Mouse (Mus musculus) kidney, adult 2 months (tissue): ENCODE measurements around the gene Spns2. TPM values are rescaled to one million over a fixed set of nuclear protein-coding genes. Genes with fewer than 3 reads are reported as not detected.

Experiments
- DNase-seq: peaks from one replicate; pipeline ENCODE4 v3.0.0; 2021
- H3K27ac ChIP-seq: fragments of 200-500 bp; 2 replicates; pipeline ENCODE4 v1.5.1; 2012; ENCODE audit warnings: low read depth, low read length, control low read depth, inconsistent platforms; ENCODE audit not compliant: insufficient read depth
- H3K27me3 ChIP-seq: fragments of 200-500 bp; replicated peaks from 2 replicates; pipeline ENCODE4 v1.6.1; 2012; ENCODE audit warnings: mild to moderate bottlenecking, moderate library complexity, low read length, inconsistent platforms; ENCODE audit not compliant: control insufficient read depth, insufficient read depth
- H3K36me3 ChIP-seq: fragments of 200-500 bp; 2 replicates; pipeline ENCODE4 v1.6.1; 2012; ENCODE audit warnings: mild to moderate bottlenecking, moderate library complexity, low read length, inconsistent platforms; ENCODE audit not compliant: control insufficient read depth, insufficient read depth
- H3K4me1 ChIP-seq: fragments of 200-500 bp; 2 replicates; pipeline ENCODE4 v1.6.1; 2011; ENCODE audit warnings: low read length; ENCODE audit not compliant: control insufficient read depth, insufficient read depth
- H3K4me3 ChIP-seq: fragments of 200-500 bp; 2 replicates; pipeline ENCODE4 v1.5.1; 2011; ENCODE audit warnings: mild to moderate bottlenecking, low read depth, low read length, control low read depth; ENCODE audit not compliant: insufficient read depth
- CTCF ChIP-seq: fragments of 200-500 bp; conservative IDR thresholded peaks from 2 replicates; pipeline ENCODE4 v1.5.1; 2011; ENCODE audit warnings: low read depth, mild to moderate bottlenecking, control low read depth, low read length, moderate library complexity, mixed read lengths; ENCODE audit not compliant: insufficient read depth, insufficient read length
- POLR2A ChIP-seq: fragments of 200-500 bp; IDR thresholded peaks from one replicate; pipeline ENCODE4 v1.6.1; 2011; ENCODE audit warnings: low read depth, low read length, control low read depth
- WGBS: fragments of 180-500 bp; shearing (Covaris S2); methylation state at CpG from one replicate; pipeline ENCODE4 v1.1.7; 2018; 5-methylcytosine and 5-hydroxymethylcytosine counted together
- polyA plus RNA-seq: library from polyadenylated mRNA; depleted of rRNA; stranded (reverse); fragments of >200 nt; gene quantifications from 2 replicates; pipeline ENCODE4 v1.2.3, GENCODE M21; 2012

The Spns2 gene
- polyA plus RNA-seq, 1 experiment: 102 TPM

DNA sequence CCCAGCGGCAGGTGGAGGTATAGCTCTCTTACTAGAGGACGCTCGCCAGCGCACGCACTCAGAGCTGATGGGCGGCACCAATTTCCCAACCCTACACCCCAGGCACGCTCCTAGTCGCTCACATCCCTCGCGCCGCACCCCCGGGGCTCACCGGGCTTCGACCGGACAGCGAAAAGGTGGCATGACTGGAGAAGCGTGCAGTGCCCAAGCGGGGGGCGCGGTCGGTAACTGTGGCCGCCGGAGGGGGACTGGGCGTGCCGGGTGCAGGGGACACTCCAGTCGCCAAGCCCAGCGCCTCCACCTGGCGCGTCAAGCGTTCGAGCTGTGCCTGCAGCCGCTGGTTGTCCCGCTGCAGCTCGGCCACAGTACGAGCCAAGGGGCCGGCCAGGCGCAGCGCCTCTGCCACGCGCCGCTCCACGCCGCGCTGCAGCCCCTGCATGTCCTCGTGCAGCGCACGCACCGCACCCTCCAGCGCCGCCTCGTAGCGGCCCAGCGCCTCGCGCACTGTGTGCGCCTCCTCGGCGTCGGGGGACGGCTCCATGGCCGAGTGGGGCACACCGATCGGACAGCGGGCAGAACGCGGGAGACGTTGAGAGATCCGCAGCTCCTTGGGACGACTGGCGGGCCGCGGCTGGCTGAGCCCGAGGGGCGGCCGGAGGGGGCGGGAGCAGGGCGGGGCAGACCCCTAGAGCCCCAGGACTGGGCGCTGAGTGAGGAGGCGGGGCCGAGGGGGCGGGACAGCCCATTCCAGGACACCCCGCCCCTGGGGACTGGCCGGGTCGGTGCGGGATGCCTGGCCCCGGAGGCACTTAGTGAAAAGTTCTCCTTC lies 78.4 kb downstream of the Spns2 start, which contains the start of gene Smtnl2:
TSS of gene Smtnl2 (minus strand) at position 621 of the 829 bp plus-strand sequence.
- Histone ChIP-seq H3K4me1 (peaks cover 11% of the 10 kb centered on the region; the same call in 1 of the 2 replicates), H3K27me3 (no peaks in the 10 kb centered on the region), H3K4me3 (peak within 1 kb of the TSS; percentile 93), H3K36me3 (no peaks in the 10 kb centered on the region), H3K27ac (peak within 1 kb of the TSS; percentile 98)
- under 1% methylated on average over 84 of the region's 86 CpGs for WGBS
- TF ChIP-seq CTCF (peak; percentile 50), POLR2A (peak; percentile 30)
- DNase-seq: peak; percentile 95

GRCm38 (mm10) chr11:72410521-72411092 lies 79.1 kb downstream of the Spns2 start:
- WGBS: 5% methylated on average over 25 of the region's 25 CpGs
- peak; percentile 96 for DNase-seq
- Histone ChIP-seq H3K27ac (peak overlapping the region; percentile 98), H3K36me3 (no peaks in the 10 kb centered on the region), H3K27me3 (no peaks in the 10 kb centered on the region), H3K4me3 (peak overlapping the region; percentile 93), H3K4me1 (peaks cover 17% of the 10 kb centered on the region; the same call in 1 of the 2 replicates)
- TF ChIP-seq CTCF: no peak
- TF ChIP-seq POLR2A: no peak

DNA sequence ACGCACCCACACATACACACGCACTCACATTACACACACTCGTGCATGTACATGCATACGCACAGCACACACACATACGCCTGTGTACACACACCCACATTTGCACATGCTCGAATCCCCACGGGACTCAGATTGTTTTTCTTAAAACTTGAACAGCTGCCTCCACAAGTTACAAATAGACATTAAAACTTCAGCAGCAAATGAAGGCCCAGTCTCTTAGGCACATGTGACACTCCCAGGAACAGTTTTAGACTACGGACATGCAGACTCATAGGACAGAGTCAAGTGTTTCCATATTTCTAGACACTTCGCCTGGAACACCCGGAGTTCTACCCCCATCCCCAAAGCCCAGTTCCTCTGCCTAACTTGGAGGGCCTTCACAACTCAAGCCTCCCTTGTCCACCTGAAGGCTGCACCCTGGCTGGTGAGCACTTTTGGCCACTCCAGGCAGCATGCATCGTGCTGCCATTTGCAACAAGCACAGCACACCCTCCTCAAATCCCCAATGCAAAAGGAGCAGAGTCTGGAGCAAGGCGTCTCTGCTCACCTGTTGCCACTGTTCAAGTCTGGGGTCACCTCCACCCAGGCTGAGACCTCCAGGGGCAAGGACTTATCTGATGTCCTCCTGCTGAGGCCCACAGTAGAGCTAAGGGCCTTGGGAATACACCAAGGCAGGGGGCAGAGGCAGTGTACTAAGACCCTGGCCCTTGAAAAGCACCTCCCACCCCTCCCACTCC lies 79.9 kb downstream of the Spns2 start:
- Histone ChIP-seq H3K27ac (peak overlapping the region; percentile 61), H3K4me1 (peaks cover 18% of the 10 kb centered on the region; the same call in 1 of the 2 replicates), H3K4me3 (peak overlapping the region; percentile 93), H3K36me3 (no peaks in the 10 kb centered on the region), H3K27me3 (no peaks in the 10 kb centered on the region)
- DNase-seq: no peak
- TF ChIP-seq CTCF (no peak), POLR2A (no peak)
- WGBS: 39% methylated on average over 12 of the region's 12 CpGs

DNA sequence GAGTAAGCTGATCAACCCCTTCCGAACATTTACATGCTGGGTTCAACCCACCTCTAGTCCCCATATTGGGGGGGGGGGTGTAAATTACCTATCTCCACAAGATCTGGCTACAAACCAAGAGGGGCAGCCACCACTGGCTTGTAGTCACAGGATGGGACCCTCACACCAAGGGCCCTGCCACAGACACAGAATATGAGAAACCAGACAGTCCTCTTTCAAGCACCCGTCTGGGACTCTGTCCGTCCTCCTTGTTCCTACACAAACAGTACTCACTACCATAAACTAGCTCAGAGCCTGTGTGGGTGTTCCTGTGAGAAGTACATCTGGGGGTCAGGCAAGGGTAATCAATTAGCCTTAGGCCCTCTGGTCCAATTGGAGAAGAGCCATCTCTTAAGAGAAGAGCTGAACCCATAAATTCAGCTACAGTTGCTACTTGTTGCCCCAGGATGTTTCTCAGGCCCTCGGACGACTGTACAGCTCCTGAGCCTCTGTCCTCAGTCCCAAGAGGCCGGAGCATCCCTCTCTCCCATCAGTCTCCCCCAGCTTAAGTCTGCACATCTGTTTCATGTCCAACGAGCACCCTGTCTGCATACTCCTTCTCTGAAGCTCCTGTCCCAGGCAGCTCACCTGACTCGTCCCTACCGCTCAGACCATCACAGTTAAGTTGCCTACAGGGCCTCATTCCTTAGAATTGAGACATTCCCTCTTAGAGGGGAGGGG lies 81.1 kb downstream of the Spns2 start:
- Histone ChIP-seq H3K4me3 (peak overlapping the region; percentile 23; the same call in 1 of the 2 replicates), H3K4me1 (peaks cover 18% of the 10 kb centered on the region; the same call in 1 of the 2 replicates), H3K36me3 (no peaks in the 10 kb centered on the region), H3K27ac (peak overlapping the region; percentile 61), H3K27me3 (no peaks in the 10 kb centered on the region)
- DNase-seq: no peak
- 32% methylated on average over 9 of the region's 9 CpGs for WGBS
- TF ChIP-seq CTCF: no peak
- no peak for TF ChIP-seq POLR2A

DNA sequence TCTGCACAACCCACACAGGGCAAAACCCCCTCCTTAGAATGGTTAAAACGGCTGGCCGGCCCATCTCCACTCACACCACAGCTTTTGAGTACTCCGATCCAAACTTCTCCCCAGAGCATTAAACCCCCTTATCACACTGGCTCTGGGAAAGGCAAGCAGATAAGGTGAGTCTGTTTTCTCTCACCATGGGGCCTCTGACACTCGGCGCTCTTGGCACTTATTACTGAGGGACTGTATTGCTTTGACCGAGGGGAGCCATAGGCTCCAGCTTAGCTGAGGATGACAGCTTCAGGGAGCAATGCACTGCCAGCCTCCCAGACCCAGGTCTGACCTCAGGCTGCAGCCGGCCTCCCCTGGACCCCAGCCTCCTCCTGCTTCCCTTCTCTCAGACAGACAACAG lies 82.1 kb downstream of the Spns2 start:
- Histone ChIP-seq H3K27ac (no peak overlapping the region), H3K27me3 (no peaks in the 10 kb centered on the region), H3K4me3 (no peak overlapping the region), H3K36me3 (no peaks in the 10 kb centered on the region), H3K4me1 (peaks cover 20% of the 10 kb centered on the region)
- WGBS: 39% methylated on average over 7 of the region's 7 CpGs
- no peak for DNase-seq
- no peak for TF ChIP-seq CTCF
- no peak for TF ChIP-seq POLR2A

- Histone ChIP-seq H3K27me3 (no peaks in the 10 kb centered on the region), H3K4me1 (peaks cover 25% of the 10 kb centered on the region), H3K4me3 (no peak overlapping the region), H3K27ac (no peak overlapping the region), H3K36me3 (no peaks in the 10 kb centered on the region)
- TF ChIP-seq POLR2A (no peak), CTCF (no peak)
- no peak for DNase-seq
- WGBS: 48% methylated on average over 3 of the region's 3 CpGs
Measured at GRCm38 (mm10) chr11:72407081-72407480, 82.6 kb downstream of the Spns2 start.
